Mouse (Mus musculus): ENCODE results near the gene Commd1.

DNA sequence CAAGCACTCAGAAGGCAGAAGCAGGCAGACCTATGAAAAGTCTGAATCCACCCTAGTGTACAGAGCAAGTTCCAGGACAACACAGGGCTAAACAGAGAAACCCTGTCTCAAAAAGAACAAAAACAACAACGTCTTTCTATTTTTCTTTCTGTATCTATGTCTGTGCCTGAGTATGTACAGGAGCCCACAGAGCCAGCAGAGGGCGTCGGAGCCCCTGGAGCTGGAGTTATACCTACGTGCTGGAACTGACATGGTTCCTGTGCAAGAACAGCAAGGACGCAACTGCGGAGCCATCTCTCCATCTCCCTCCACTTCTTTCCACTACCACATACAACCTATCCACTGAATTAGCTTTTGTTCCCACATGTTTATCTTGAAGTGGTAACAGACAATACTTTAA is 32.1 kb downstream of the Commd1 start:
- TF ChIP-seq CTCF (IDR thresholded peaks at IDR 0.05) (no peak), POLR2A (IDR thresholded peaks at IDR 0.05; ENCODE audit: insufficient read depth, low read depth, low read length) (no peak), EP300 (IDR thresholded peaks at IDR 0.05; ENCODE audit: insufficient read depth, low read depth, low read length) (no peak)
